Mouse (Mus musculus) heart, adult 2 months (tissue): ENCODE measurements at regions not wholly inside any gene's neighbourhood (a gene's known extent, or its start where the extent isn't known, plus 50 kb on each side); places are given as distances from the start of the nearest gene placed in this dataset.

Experiments used
- DNase-seq, 2 experiments: peaks; one replicate each; pipeline ENCODE4 v3.0.0; 2021
- H3K27ac ChIP-seq: fragments of 200-600 bp; 2 replicates; pipeline ENCODE4 v1.8.1; 2022
- H3K27me3 ChIP-seq: fragments of 200-500 bp; 2 replicates; pipeline ENCODE4 v1.6.1; 2012; ENCODE audit warnings: mild to moderate bottlenecking, low read length, inconsistent platforms, mixed read lengths; ENCODE audit not compliant: control insufficient read depth, insufficient read depth
- H3K36me3 ChIP-seq: fragments of 200-500 bp; 2 replicates; pipeline ENCODE4 v1.6.1; 2012; ENCODE audit warnings: low read length, inconsistent platforms; ENCODE audit not compliant: control insufficient read depth, insufficient read depth
- H3K4me1 ChIP-seq: fragments of 200-500 bp; 2 replicates; pipeline ENCODE4 v1.6.1; 2011; ENCODE audit warnings: low read length; ENCODE audit not compliant: control insufficient read depth, insufficient read depth
- H3K4me3 ChIP-seq: fragments of 200-600 bp; 2 replicates; pipeline ENCODE4 v1.8.1; 2022
- H3K79me2 ChIP-seq: fragments of 200-500 bp; replicated peaks from 2 replicates; pipeline ENCODE4 v1.6.1; 2012; ENCODE audit warnings: mild to moderate bottlenecking, inconsistent platforms, low read length, moderate library complexity, mixed read lengths; ENCODE audit not compliant: control insufficient read depth, insufficient read depth
- H3K9ac ChIP-seq: fragments of 200-500 bp; 2 replicates; pipeline ENCODE4 v1.6.1; 2012; ENCODE audit warnings: low read depth, mild to moderate bottlenecking, control low read depth, inconsistent platforms, low read length, mixed read lengths
- CTCF ChIP-seq: fragments of 200-600 bp; IDR thresholded peaks from 2 replicates; pipeline ENCODE4 v1.8.1; 2022; ENCODE audit warnings: antibody characterized with exemption, mild to moderate bottlenecking, moderate library complexity
- EP300 ChIP-seq: fragments of 200-500 bp; IDR thresholded peaks from 2 replicates; pipeline ENCODE4 v1.6.1; 2011; ENCODE audit warnings: low read depth, low read length, control low read depth; ENCODE audit not compliant: insufficient read depth
- POLR2A ChIP-seq: fragments of 200-500 bp; IDR thresholded peaks from 2 replicates; pipeline ENCODE4 v1.6.1; 2011; ENCODE audit warnings: mild to moderate bottlenecking, low read depth, low read length, control low read depth; ENCODE audit not compliant: insufficient read depth
- WGBS: fragments of 180-500 bp; shearing (Covaris S2); methylation state at CpG from one replicate; pipeline ENCODE4 v1.1.7; 2018; 5-methylcytosine and 5-hydroxymethylcytosine counted together
- intact Hi-C: fragments of 180-260 bp; cut with DNase I; formaldehyde crosslinking; loops from one replicate; pipeline ENCODE4 v1.15.1; 2025

GRCm38 (mm10) chr1:34379354-34379753 lies 60.1 kb downstream of the Ccdc115 start:
- DNase-seq = no peak
- H3K9ac ChIP-seq = no peak overlapping the region
- H3K27ac ChIP-seq = no peak overlapping the region
- intact Hi-C loops = no loop called here
- no peaks in the 10 kb centered on the region for H3K36me3 ChIP-seq
- no peak for TF ChIP-seq POLR2A
- no peak for TF ChIP-seq CTCF
- TF ChIP-seq EP300 = no peak
- H3K4me1 ChIP-seq = peaks cover 3% of the 10 kb centered on the region
- WGBS = 93% methylated on average over 10 of the region's 10 CpGs
- H3K4me3 ChIP-seq = no peak overlapping the region
- H3K27me3 ChIP-seq = peaks cover 1% of the 10 kb centered on the region; the same call in 1 of the 2 replicates
- no peaks in the 10 kb centered on the region for H3K79me2 ChIP-seq

DNA sequence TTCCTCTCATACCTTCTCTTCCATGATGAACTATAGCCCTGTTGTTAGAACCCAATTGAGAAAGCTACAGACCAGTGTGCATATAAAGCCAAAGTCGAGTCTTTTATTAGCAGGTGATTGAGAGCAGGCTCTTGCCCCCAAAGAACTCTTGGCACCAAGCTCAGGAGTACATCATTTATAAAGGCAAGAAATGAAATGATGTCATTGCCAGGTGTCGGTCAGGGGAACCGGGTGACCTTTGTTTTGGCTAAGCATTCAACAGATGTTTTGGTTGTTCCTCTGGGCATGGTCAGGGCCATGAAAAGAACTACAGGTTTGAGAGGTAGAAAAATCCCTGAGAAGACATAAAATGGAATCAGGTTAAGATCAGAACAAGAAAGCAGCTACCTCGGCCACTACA lies 61.6 kb downstream of the Ccdc115 start:
- H3K36me3 ChIP-seq = no peaks in the 10 kb centered on the region
- no peaks in the 10 kb centered on the region for H3K27me3 ChIP-seq
- no peak overlapping the region for H3K9ac ChIP-seq
- intact Hi-C loops = no loop called here
- WGBS = 49% methylated on average over 4 of the region's 4 CpGs
- no peak overlapping the region for H3K27ac ChIP-seq
- TF ChIP-seq CTCF (no peak), POLR2A (no peak), EP300 (no peak)
- H3K4me1 ChIP-seq = peaks cover 3% of the 10 kb centered on the region
- H3K79me2 ChIP-seq = no peaks in the 10 kb centered on the region
- DNase-seq = peak in 1 of 2 experiments; percentile 11
- H3K4me3 ChIP-seq = no peak overlapping the region

GRCm38 (mm10) chr1:34375440-34375839 lies 64.0 kb downstream of the Ccdc115 start:
- intact Hi-C loops = no loop called here

GRCm38 (mm10) chr1:34371681-34372080 lies 67.8 kb downstream of the Ccdc115 start:
- intact Hi-C loops = no loop called here
- Histone ChIP-seq H3K27me3 (no peaks in the 10 kb centered on the region), H3K36me3 (no peaks in the 10 kb centered on the region), H3K4me1 (peaks cover 2% of the 10 kb centered on the region; the same call in 1 of the 2 replicates), H3K4me3 (no peak overlapping the region), H3K9ac (no peak overlapping the region), H3K27ac (no peak overlapping the region), H3K79me2 (no peaks in the 10 kb centered on the region)
- no peak for TF ChIP-seq CTCF
- no peak for TF ChIP-seq POLR2A
- TF ChIP-seq EP300 = no peak
- DNase-seq = no peak

More at GRCm38 (mm10) chr1:34375440-34375839, 64.0 kb downstream of the Ccdc115 start:
- H3K9ac ChIP-seq = no peak overlapping the region
- H3K36me3 ChIP-seq = no peaks in the 10 kb centered on the region
- WGBS = 35% methylated on average over 2 of the region's 3 CpGs
- H3K27me3 ChIP-seq = no peaks in the 10 kb centered on the region
- no peak overlapping the region for H3K4me3 ChIP-seq
- TF ChIP-seq CTCF = no peak
- no peak for TF ChIP-seq POLR2A
- TF ChIP-seq EP300 = no peak
- no peak overlapping the region; the same call in 1 of the 2 replicates for H3K27ac ChIP-seq
- H3K79me2 ChIP-seq = no peaks in the 10 kb centered on the region
- H3K4me1 ChIP-seq = peaks cover 3% of the 10 kb centered on the region
- DNase-seq = no peak
